Mouse (Mus musculus) bone marrow macrophage, adult 2 months (primary cell): ENCODE data around the gene Prom2.

Source experiments
- CTCF ChIP-seq: IDR thresholded peaks from 2 replicates; pipeline ENCODE4 v1.5.1; 2012; ENCODE audit warnings: low read depth, mild to moderate bottlenecking, low read length, moderate library complexity
- POLR2A ChIP-seq: IDR thresholded peaks from 2 replicates; pipeline ENCODE4 v1.6.1; 2012; ENCODE audit warnings: mild to moderate bottlenecking, low read depth, low read length, borderline replicate concordance

GRCm38 (mm10) chr2:127481841-127482532 is 59.3 kb downstream of the Prom2 start:
- TF ChIP-seq CTCF, result no peak
- TF ChIP-seq POLR2A, result no peak
